Mouse (Mus musculus): ENCODE results near the gene Capza2.
A peak's percentile ranks its signal among the peaks of the same experiment; 100 is the strongest.

- no peak for TF ChIP-seq POLR2A (IDR thresholded peaks at IDR 0.05; ENCODE audit: borderline replicate concordance, extremely low read depth, low read depth, low read length)
- peak; percentile 98 for TF ChIP-seq CTCF (IDR thresholded peaks at IDR 0.05; ENCODE audit: insufficient read depth, low read length)
Observed at GRCm38 (mm10) chr6:17589049-17589952, 46.7 kb upstream of the Capza2 start.
